Mouse (Mus musculus): ENCODE measurements around the gene Nf2. TPM values are rescaled to one million over a fixed set of nuclear protein-coding genes. Genes with fewer than 3 reads are reported as not detected.
"Not testable (repeated sequence)": the region's sequence is repeated elsewhere in the genome, so short reads cannot be mapped to it uniquely, and the experiment has no call there.

Nf2 gene
- polyA plus RNA-seq, 1 experiment: 56.1 TPM

GRCm38 (mm10) chr11:4831066-4831465, 18.3 kb downstream of the Nf2 start:
- Histone ChIP-seq H3K27me3 (ENCODE audit: control insufficient read depth, insufficient read depth, low read length) (no peaks in the 10 kb centered on the region), H3K27ac (ENCODE audit: control insufficient read depth, insufficient read depth, low read length) (no peak overlapping the region), H3K4me3 (ENCODE audit: control insufficient read depth, insufficient read depth, low read length) (no peak overlapping the region), H3K36me3 (ENCODE audit: control insufficient read depth, insufficient read depth, low read length) (no peaks in the 10 kb centered on the region), H3K4me1 (replicated peaks; ENCODE audit: control insufficient read depth, insufficient read depth, low read length) (0 out of 2 replicates have a peak, but pooled peaks cover 3% of the 10 kb centered on the region)
- DNase-seq: no peak
- TF ChIP-seq CTCF (IDR thresholded peaks at IDR 0.05; ENCODE audit: borderline replicate concordance, control insufficient read depth, extremely low read depth, insufficient read depth, low read length, poor library complexity) (no peak), POLR2A (IDR thresholded peaks at IDR 0.05; ENCODE audit: control insufficient read depth, extremely low read depth, insufficient read depth, low read length, poor library complexity) (no peak)

- DNase-seq: no peak
- Histone ChIP-seq H3K4me3 (ENCODE audit: control insufficient read depth, insufficient read depth, low read length) (no peak overlapping the region), H3K27me3 (ENCODE audit: control insufficient read depth, insufficient read depth, low read length) (no peaks in the 10 kb centered on the region), H3K4me1 (replicated peaks; ENCODE audit: control insufficient read depth, insufficient read depth, low read length) (peaks cover 15% of the 10 kb centered on the region), H3K36me3 (ENCODE audit: control insufficient read depth, insufficient read depth, low read length) (no peaks in the 10 kb centered on the region), H3K27ac (ENCODE audit: control insufficient read depth, insufficient read depth, low read length) (no peak overlapping the region)
- TF ChIP-seq POLR2A (IDR thresholded peaks at IDR 0.05; ENCODE audit: control insufficient read depth, extremely low read depth, insufficient read depth, low read length, poor library complexity): no peak
- TF ChIP-seq CTCF (IDR thresholded peaks at IDR 0.05; ENCODE audit: borderline replicate concordance, control insufficient read depth, extremely low read depth, insufficient read depth, low read length, poor library complexity): no peak
- 94% methylated on average over 2 of the region's 2 CpGs for WGBS
These were observed 21.4 kb downstream of the Nf2 start for GRCm38 (mm10) chr11:4827916-4828315.

GRCm38 (mm10) chr11:4827340-4827739, 22.0 kb downstream of the Nf2 start:
- H3K27me3 ChIP-seq (ENCODE audit: control insufficient read depth, insufficient read depth, low read length): no peaks in the 10 kb centered on the region
- H3K4me3 ChIP-seq (ENCODE audit: control insufficient read depth, insufficient read depth, low read length): no peak overlapping the region
- H3K4me1 ChIP-seq (replicated peaks; ENCODE audit: control insufficient read depth, insufficient read depth, low read length): peaks cover 15% of the 10 kb centered on the region
- no peaks in the 10 kb centered on the region for H3K36me3 ChIP-seq (ENCODE audit: control insufficient read depth, insufficient read depth, low read length)
- H3K27ac ChIP-seq (ENCODE audit: control insufficient read depth, insufficient read depth, low read length): no peak overlapping the region
- DNase-seq: no peak
- TF ChIP-seq CTCF (IDR thresholded peaks at IDR 0.05; ENCODE audit: borderline replicate concordance, control insufficient read depth, extremely low read depth, insufficient read depth, low read length, poor library complexity): no peak
- TF ChIP-seq POLR2A (IDR thresholded peaks at IDR 0.05; ENCODE audit: control insufficient read depth, extremely low read depth, insufficient read depth, low read length, poor library complexity): no peak

- H3K27me3 ChIP-seq (ENCODE audit: control insufficient read depth, insufficient read depth, low read length): no peaks in the 10 kb centered on the region
- WGBS: 94% methylated on average over 3 of the region's 3 CpGs
- H3K36me3 ChIP-seq (ENCODE audit: control insufficient read depth, insufficient read depth, low read length): no peaks in the 10 kb centered on the region
- peaks cover 15% of the 10 kb centered on the region for H3K4me1 ChIP-seq (replicated peaks; ENCODE audit: control insufficient read depth, insufficient read depth, low read length)
- TF ChIP-seq POLR2A (IDR thresholded peaks at IDR 0.05; ENCODE audit: control insufficient read depth, extremely low read depth, insufficient read depth, low read length, poor library complexity) (no peak), CTCF (IDR thresholded peaks at IDR 0.05; ENCODE audit: borderline replicate concordance, control insufficient read depth, extremely low read depth, insufficient read depth, low read length, poor library complexity) (no peak)
- DNase-seq: no peak
- H3K4me3 ChIP-seq (ENCODE audit: control insufficient read depth, insufficient read depth, low read length): no peak overlapping the region
- H3K27ac ChIP-seq (ENCODE audit: control insufficient read depth, insufficient read depth, low read length): no peak overlapping the region
These were observed 23.1 kb downstream of the Nf2 start for GRCm38 (mm10) chr11:4826152-4826778.

GRCm38 (mm10) chr11:4823655-4824312, 25.6 kb downstream of the Nf2 start:
- Histone ChIP-seq H3K4me1 (replicated peaks; ENCODE audit: control insufficient read depth, insufficient read depth, low read length) (peaks cover 12% of the 10 kb centered on the region), H3K27me3 (ENCODE audit: control insufficient read depth, insufficient read depth, low read length) (no peaks in the 10 kb centered on the region), H3K36me3 (ENCODE audit: control insufficient read depth, insufficient read depth, low read length) (no peaks in the 10 kb centered on the region), H3K27ac (ENCODE audit: control insufficient read depth, insufficient read depth, low read length) (no peak overlapping the region), H3K4me3 (ENCODE audit: control insufficient read depth, insufficient read depth, low read length) (no peak overlapping the region)
- TF ChIP-seq CTCF (IDR thresholded peaks at IDR 0.05; ENCODE audit: borderline replicate concordance, control insufficient read depth, extremely low read depth, insufficient read depth, low read length, poor library complexity) (no peak), POLR2A (IDR thresholded peaks at IDR 0.05; ENCODE audit: control insufficient read depth, extremely low read depth, insufficient read depth, low read length, poor library complexity) (no peak)
- 36% methylated on average over 6 of the region's 6 CpGs for WGBS
- DNase-seq: peak; percentile 20

- H3K36me3 ChIP-seq (ENCODE audit: control insufficient read depth, insufficient read depth, low read length); DNase-seq; H3K27ac ChIP-seq (ENCODE audit: control insufficient read depth, insufficient read depth, low read length); H3K27me3 ChIP-seq (ENCODE audit: control insufficient read depth, insufficient read depth, low read length); H3K4me3 ChIP-seq (ENCODE audit: control insufficient read depth, insufficient read depth, low read length): not testable (repeated sequence)
- H3K4me1 ChIP-seq (replicated peaks; ENCODE audit: control insufficient read depth, insufficient read depth, low read length): peaks cover 12% of the 10 kb centered on the region
- WGBS: over 99% methylated on average over 4 of the region's 4 CpGs
These were observed 26.9 kb downstream of the Nf2 start for GRCm38 (mm10) chr11:4822446-4822842.

Data from thymus, adult 2 months (tissue).